Mouse (Mus musculus) c-Kit-positive CD71-positive TER-119-negative erythroid progenitor cells, embryonic 14.5 days (primary cell): ENCODE results near the gene Irf6.

Experiments
- DNase-seq: peaks from one replicate; pipeline ENCODE4 v3.0.0-alpha.2; 2013; ENCODE audit warnings: low read depth

The Irf6 gene

DNA sequence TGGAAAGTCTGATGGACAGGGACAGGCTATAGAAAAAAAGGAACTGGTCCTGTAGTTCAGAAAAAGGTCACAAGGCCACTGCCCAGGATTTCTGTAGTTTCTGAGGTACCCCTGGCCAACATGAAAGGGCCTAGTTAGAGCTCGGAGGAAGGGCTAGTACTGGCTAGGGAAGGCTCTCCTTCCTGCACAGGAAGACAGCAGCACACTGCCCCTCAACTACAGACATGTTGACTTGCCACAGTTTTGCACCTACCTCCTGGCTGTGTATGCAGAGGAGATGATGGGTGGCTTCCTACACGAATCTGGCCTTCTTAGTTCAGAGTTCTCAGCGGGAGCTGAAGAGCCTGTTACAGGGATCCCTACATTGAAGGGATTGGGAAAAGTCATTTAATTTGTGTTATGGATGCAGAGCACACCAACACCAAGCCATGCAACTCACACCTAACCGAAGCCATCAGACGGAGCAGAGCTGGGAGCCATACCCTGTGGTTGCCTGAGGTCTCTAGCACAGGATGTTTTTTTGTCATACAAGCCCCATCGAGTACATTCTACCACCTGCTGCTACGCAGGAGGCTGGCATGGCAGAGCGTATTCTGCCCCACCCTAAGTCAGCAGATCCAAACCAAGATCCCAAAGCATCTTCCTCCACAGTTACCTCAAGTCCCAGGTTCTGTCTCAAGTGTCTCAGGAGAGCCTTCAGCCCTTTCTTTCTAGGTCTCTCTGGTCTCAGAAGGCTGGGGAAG is 47.9 kb downstream of the Irf6 start:
- no peak for DNase-seq

GRCm38 (mm10) chr1:193201383-193201778 is 48.5 kb downstream of the Irf6 start, which contains the start of gene Traf3ip3:
TSS of gene Traf3ip3 (minus strand) at chr1:193201703.
- DNase-seq, result no peak

DNA sequence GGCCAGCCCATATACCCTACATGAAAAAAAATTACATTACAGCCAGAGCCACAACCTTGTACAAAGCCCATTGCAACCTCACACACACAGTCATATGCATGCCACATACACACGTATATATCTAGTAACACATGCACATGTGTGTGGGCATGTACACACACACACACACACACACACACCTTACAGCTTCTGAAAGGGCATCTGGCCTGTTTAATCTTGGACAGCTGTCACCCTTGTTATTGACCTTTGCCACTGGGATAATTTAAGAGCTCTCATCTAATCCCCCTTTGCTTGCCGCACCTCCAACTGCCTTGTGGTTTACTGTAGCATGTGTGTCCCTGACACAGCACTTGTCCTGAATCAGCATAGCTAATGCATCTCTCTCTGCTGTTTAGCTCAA is 50.9 kb downstream of the Irf6 start:
- no peak for DNase-seq

GRCm38 (mm10) chr1:193205431-193205830 is 52.5 kb downstream of the Irf6 start:
- no peak for DNase-seq

DNA sequence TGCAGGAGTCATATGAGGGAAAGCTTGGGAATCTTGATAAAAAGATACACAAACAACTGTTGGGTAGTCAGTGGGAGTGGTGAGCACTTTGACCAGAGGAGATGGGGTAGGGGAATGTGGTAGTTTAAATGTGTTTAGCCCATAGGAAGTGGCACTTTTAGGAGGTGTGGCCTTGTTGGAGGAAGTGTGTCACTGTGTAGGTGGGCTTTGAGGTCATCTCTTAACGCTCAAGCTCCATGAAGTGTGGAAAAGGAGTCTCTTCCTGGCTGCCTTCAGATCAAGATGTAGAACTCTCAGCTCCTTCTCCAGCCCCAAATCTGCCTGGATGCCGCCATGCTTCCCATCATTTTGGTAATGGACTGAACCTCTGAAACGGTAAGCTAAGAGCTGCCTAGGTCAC is 54.6 kb downstream of the Irf6 start, which contains the start of gene Lamb3:
Gene Lamb3, plus strand, starts transcription at position 197 of the 400 bp plus-strand sequence.
- no peak for DNase-seq

DNA sequence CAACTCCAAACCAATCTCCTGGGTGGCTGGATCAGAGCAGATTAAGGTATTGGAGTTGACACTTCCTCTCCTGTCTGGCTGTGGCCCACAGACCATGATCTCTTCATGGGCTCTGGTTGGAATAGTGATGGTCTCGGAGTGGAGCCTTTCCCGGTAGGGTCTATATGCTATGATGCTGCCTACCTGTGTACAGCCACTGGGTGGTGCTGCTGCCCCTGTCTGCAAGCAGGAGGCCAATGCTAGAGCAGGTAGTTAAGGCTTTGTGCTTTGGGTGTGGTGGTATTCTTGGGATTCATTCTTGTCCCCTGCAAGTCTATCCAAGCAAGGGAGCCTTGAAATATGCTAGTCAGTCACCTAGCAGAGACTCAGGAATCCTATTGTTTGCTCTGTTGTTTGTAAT is 55.3 kb downstream of the Irf6 start:
- DNase-seq, result no peak

DNA sequence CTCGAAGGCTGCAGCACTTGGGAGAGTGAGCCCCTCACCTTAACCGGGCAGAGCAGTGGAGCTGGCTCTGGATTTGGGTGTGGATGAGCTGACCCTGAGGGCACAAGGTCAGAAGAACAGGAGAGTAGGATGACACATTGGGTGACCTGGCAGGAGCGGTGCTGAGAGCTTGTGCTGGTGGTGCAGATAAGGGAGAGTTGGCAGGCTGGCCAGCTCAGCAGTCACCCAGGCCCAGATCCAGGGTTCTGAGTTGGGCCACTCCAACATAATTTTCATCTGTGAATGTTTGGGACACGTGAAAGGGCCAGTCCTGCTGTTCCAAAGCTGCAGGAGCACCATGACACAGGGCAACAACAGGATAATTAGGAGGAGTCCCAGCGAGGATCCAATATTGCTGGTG is 58.5 kb downstream of the Irf6 start:
- no peak for DNase-seq

DNA sequence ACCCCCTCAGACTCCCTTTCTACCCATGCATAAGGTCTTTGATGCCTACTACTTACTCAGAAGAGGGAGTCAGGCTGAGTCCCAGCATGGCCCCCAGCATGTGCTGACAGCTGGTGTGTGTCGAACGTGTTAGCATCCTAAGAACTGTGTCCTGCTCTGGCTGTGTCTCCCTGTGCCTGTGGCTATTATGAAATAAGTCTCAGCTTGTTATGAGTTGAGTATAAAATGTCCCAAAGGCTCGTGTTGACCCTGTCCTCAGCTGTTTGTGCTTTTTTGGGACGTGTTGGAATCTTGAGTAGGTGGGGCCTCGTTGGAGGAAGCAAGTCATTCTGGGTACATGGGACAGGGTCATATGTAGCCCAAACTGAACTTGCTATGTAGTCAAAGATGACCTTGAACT is 61.1 kb downstream of the Irf6 start:
- no peak for DNase-seq

DNA sequence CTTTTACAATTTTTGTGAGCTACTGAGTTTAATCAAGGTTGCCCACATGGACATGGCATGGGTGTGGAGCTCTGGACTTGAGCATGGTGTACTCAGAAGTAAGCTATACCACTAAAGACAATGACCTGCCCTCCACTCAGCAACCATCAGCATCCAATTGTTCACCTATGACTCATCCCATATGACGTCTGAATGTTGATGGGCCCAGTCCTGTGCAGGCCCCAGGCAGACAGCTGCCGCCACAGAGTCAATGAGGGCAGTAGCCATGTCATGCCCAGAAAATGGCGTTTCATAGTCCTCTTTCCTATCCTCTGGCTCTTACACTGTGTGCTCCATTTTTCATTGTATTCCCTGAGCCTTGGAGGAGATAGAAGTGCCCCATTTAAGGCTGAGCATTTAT is 63.1 kb downstream of the Irf6 start:
- no peak for DNase-seq

- DNase-seq, result no peak
Observed at GRCm38 (mm10) chr1:193220408-193220807, 67.5 kb downstream of the Irf6 start.
